Mouse (Mus musculus): ENCODE measurements at regions not wholly inside any gene's neighbourhood (a gene's known extent, or its start where the extent isn't known, plus 50 kb on each side); places are given as distances from the start of the nearest gene placed in this dataset.

- Histone ChIP-seq H3K36me3 (ENCODE audit: control insufficient read depth, insufficient read depth, low read length) (no peaks in the 10 kb centered on the region), H3K4me1 (ENCODE audit: control insufficient read depth, insufficient read depth, low read length) (no peaks in the 10 kb centered on the region), H3K27me3 (ENCODE audit: control insufficient read depth, insufficient read depth, low read depth, low read length) (no peaks in the 10 kb centered on the region), H3K27ac (ENCODE audit: low read length) (no peak overlapping the region), H3K9ac (ENCODE audit: low read depth, low read length) (no peak overlapping the region), H3K4me2 (ENCODE audit: low read length) (no peak overlapping the region), H3K9me3 (replicated peaks; ENCODE audit: control insufficient read depth, low read length, poor library complexity, severe bottlenecking) (no peaks in the 10 kb centered on the region), H3K4me3 (ENCODE audit: low read depth, low read length) (no peak overlapping the region)
- ATAC-seq = no peak
- 75% methylated on average over 4 of the region's 4 CpGs for WGBS
These were observed 460.9 kb upstream of the Cd180 start for GRCm38 (mm10) chr13:102232291-102232936.

- 60% methylated on average over 2 of the region's 2 CpGs for WGBS
These were observed 442.5 kb upstream of the Cd180 start for GRCm38 (mm10) chr13:102250884-102251283.

GRCm38 (mm10) chr13:102251709-102252108 lies 441.6 kb upstream of the Cd180 start:
- H3K4me2 ChIP-seq (ENCODE audit: low read length) = no peak overlapping the region
- H3K4me3 ChIP-seq (ENCODE audit: low read depth, low read length) = no peak overlapping the region
- peaks cover 8% of the 10 kb centered on the region; the same call in 1 of the 2 replicates for H3K4me1 ChIP-seq (ENCODE audit: control insufficient read depth, insufficient read depth, low read length)
- no peak overlapping the region for H3K27ac ChIP-seq (ENCODE audit: low read length)
- no peaks in the 10 kb centered on the region for H3K27me3 ChIP-seq (ENCODE audit: control insufficient read depth, insufficient read depth, low read depth, low read length)
- WGBS = 84% methylated on average over 5 of the region's 5 CpGs
- no peaks in the 10 kb centered on the region for H3K9me3 ChIP-seq (replicated peaks; ENCODE audit: control insufficient read depth, low read length, poor library complexity, severe bottlenecking)
- no peak overlapping the region for H3K9ac ChIP-seq (ENCODE audit: low read depth, low read length)
- no peak for ATAC-seq
- H3K36me3 ChIP-seq (ENCODE audit: control insufficient read depth, insufficient read depth, low read length) = no peaks in the 10 kb centered on the region

More at GRCm38 (mm10) chr13:102250884-102251283, 442.5 kb upstream of the Cd180 start:
- Histone ChIP-seq H3K9me3 (replicated peaks; ENCODE audit: control insufficient read depth, low read length, poor library complexity, severe bottlenecking) (no peaks in the 10 kb centered on the region), H3K4me3 (ENCODE audit: low read depth, low read length) (no peak overlapping the region), H3K4me2 (ENCODE audit: low read length) (no peak overlapping the region), H3K36me3 (ENCODE audit: control insufficient read depth, insufficient read depth, low read length) (no peaks in the 10 kb centered on the region), H3K4me1 (ENCODE audit: control insufficient read depth, insufficient read depth, low read length) (peaks cover 8% of the 10 kb centered on the region; the same call in 1 of the 2 replicates), H3K9ac (ENCODE audit: low read depth, low read length) (no peak overlapping the region), H3K27ac (ENCODE audit: low read length) (no peak overlapping the region), H3K27me3 (ENCODE audit: control insufficient read depth, insufficient read depth, low read depth, low read length) (no peaks in the 10 kb centered on the region)
- no peak for ATAC-seq

- no peaks in the 10 kb centered on the region for H3K9me3 ChIP-seq (replicated peaks; ENCODE audit: control insufficient read depth, low read length, poor library complexity, severe bottlenecking)
- H3K27me3 ChIP-seq (ENCODE audit: control insufficient read depth, insufficient read depth, low read depth, low read length) = no peaks in the 10 kb centered on the region
- no peak for ATAC-seq
- H3K4me3 ChIP-seq (ENCODE audit: low read depth, low read length) = no peak overlapping the region
- H3K27ac ChIP-seq (ENCODE audit: low read length) = no peak overlapping the region
- no peak overlapping the region for H3K4me2 ChIP-seq (ENCODE audit: low read length)
- H3K9ac ChIP-seq (ENCODE audit: low read depth, low read length) = no peak overlapping the region
- H3K4me1 ChIP-seq (ENCODE audit: control insufficient read depth, insufficient read depth, low read length) = peaks cover 8% of the 10 kb centered on the region; the same call in 1 of the 2 replicates
- WGBS = 86% methylated on average over 7 of the region's 7 CpGs
- H3K36me3 ChIP-seq (ENCODE audit: control insufficient read depth, insufficient read depth, low read length) = no peaks in the 10 kb centered on the region
These were observed 437.7 kb upstream of the Cd180 start for GRCm38 (mm10) chr13:102255401-102256371.

- Histone ChIP-seq H3K9me3 (replicated peaks; ENCODE audit: control insufficient read depth, low read length, poor library complexity, severe bottlenecking) (no peaks in the 10 kb centered on the region), H3K4me3 (ENCODE audit: low read depth, low read length) (no peak overlapping the region), H3K4me2 (ENCODE audit: low read length) (no peak overlapping the region), H3K4me1 (ENCODE audit: control insufficient read depth, insufficient read depth, low read length) (peaks cover 6% of the 10 kb centered on the region; the same call in 1 of the 2 replicates), H3K9ac (ENCODE audit: low read depth, low read length) (no peak overlapping the region), H3K36me3 (ENCODE audit: control insufficient read depth, insufficient read depth, low read length) (no peaks in the 10 kb centered on the region), H3K27me3 (ENCODE audit: control insufficient read depth, insufficient read depth, low read depth, low read length) (no peaks in the 10 kb centered on the region), H3K27ac (ENCODE audit: low read length) (no peak overlapping the region)
- WGBS = 89% methylated on average over 8 of the region's 8 CpGs
- no peak for ATAC-seq
These were observed 435.2 kb upstream of the Cd180 start for GRCm38 (mm10) chr13:102258207-102258606.

- Histone ChIP-seq H3K4me3 (ENCODE audit: low read depth, low read length) (no peak overlapping the region), H3K4me2 (ENCODE audit: low read length) (no peak overlapping the region), H3K9me3 (replicated peaks; ENCODE audit: control insufficient read depth, low read length, poor library complexity, severe bottlenecking) (no peaks in the 10 kb centered on the region), H3K36me3 (ENCODE audit: control insufficient read depth, insufficient read depth, low read length) (no peaks in the 10 kb centered on the region), H3K4me1 (ENCODE audit: control insufficient read depth, insufficient read depth, low read length) (no peaks in the 10 kb centered on the region), H3K27ac (ENCODE audit: low read length) (no peak overlapping the region), H3K27me3 (ENCODE audit: control insufficient read depth, insufficient read depth, low read depth, low read length) (no peaks in the 10 kb centered on the region), H3K9ac (ENCODE audit: low read depth, low read length) (no peak overlapping the region)
- no peak for ATAC-seq
- 92% methylated on average over 3 of the region's 3 CpGs for WGBS
These were observed 419.5 kb upstream of the Cd180 start for GRCm38 (mm10) chr13:102273818-102274217.

GRCm38 (mm10) chr13:102275296-102275695 lies 418.1 kb upstream of the Cd180 start:
- Histone ChIP-seq H3K9me3 (replicated peaks; ENCODE audit: control insufficient read depth, low read length, poor library complexity, severe bottlenecking) (no peaks in the 10 kb centered on the region), H3K4me3 (ENCODE audit: low read depth, low read length) (no peak overlapping the region), H3K4me2 (ENCODE audit: low read length) (no peak overlapping the region), H3K27me3 (ENCODE audit: control insufficient read depth, insufficient read depth, low read depth, low read length) (no peaks in the 10 kb centered on the region), H3K27ac (ENCODE audit: low read length) (no peak overlapping the region), H3K4me1 (ENCODE audit: control insufficient read depth, insufficient read depth, low read length) (no peaks in the 10 kb centered on the region), H3K36me3 (ENCODE audit: control insufficient read depth, insufficient read depth, low read length) (no peaks in the 10 kb centered on the region), H3K9ac (ENCODE audit: low read depth, low read length) (no peak overlapping the region)
- ATAC-seq = no peak
- 86% methylated on average over 2 of the region's 2 CpGs for WGBS

- Histone ChIP-seq H3K4me2 (ENCODE audit: low read length) (no peak overlapping the region), H3K36me3 (ENCODE audit: control insufficient read depth, insufficient read depth, low read length) (no peaks in the 10 kb centered on the region), H3K27ac (ENCODE audit: low read length) (no peak overlapping the region), H3K27me3 (ENCODE audit: control insufficient read depth, insufficient read depth, low read depth, low read length) (no peaks in the 10 kb centered on the region), H3K4me1 (ENCODE audit: control insufficient read depth, insufficient read depth, low read length) (no peaks in the 10 kb centered on the region), H3K9me3 (replicated peaks; ENCODE audit: control insufficient read depth, low read length, poor library complexity, severe bottlenecking) (no peaks in the 10 kb centered on the region), H3K9ac (ENCODE audit: low read depth, low read length) (no peak overlapping the region), H3K4me3 (ENCODE audit: low read depth, low read length) (no peak overlapping the region)
- no peak for ATAC-seq
These were observed 416.5 kb upstream of the Cd180 start for GRCm38 (mm10) chr13:102276885-102277284.

GRCm38 (mm10) chr13:102280198-102280597 lies 413.2 kb upstream of the Cd180 start:
- H3K9ac ChIP-seq (ENCODE audit: low read depth, low read length) = no peak overlapping the region
- no peak overlapping the region for H3K4me3 ChIP-seq (ENCODE audit: low read depth, low read length)
- H3K36me3 ChIP-seq (ENCODE audit: control insufficient read depth, insufficient read depth, low read length) = no peaks in the 10 kb centered on the region
- ATAC-seq = no peak
- no peak overlapping the region for H3K27ac ChIP-seq (ENCODE audit: low read length)
- H3K9me3 ChIP-seq (replicated peaks; ENCODE audit: control insufficient read depth, low read length, poor library complexity, severe bottlenecking) = no peaks in the 10 kb centered on the region
- no peaks in the 10 kb centered on the region for H3K27me3 ChIP-seq (ENCODE audit: control insufficient read depth, insufficient read depth, low read depth, low read length)
- no peaks in the 10 kb centered on the region for H3K4me1 ChIP-seq (ENCODE audit: control insufficient read depth, insufficient read depth, low read length)
- 97% methylated on average over 3 of the region's 3 CpGs for WGBS
- no peak overlapping the region for H3K4me2 ChIP-seq (ENCODE audit: low read length)

Measured in midbrain, embryonic 16.5 days (tissue).